Mouse (Mus musculus) lung, embryonic 14.5 days (tissue): ENCODE results near the gene Sgpl1. TPM values are rescaled to one million over a fixed set of nuclear protein-coding genes. Genes with fewer than 3 reads are reported as not detected.
A peak's percentile ranks its signal among the peaks of the same experiment; 100 is the strongest.

Source experiments
- ATAC-seq: fragments of 200-750 bp; cut with Nextera tagmentation; 2 replicates; pipeline ENCODE4 v1.8.0; 2017; ENCODE audit warnings: mild to moderate bottlenecking, moderate TSS enrichment, moderate library complexity; ENCODE audit not compliant: insufficient read depth
- DNase-seq: peaks from one replicate; pipeline ENCODE4 v3.0.0-alpha.2; 2015
- H3K27ac ChIP-seq: fragments of 300-500 bp; sonication (generic); 2 replicates; pipeline ENCODE4 v1.5.1; 2014; ENCODE audit warnings: low read depth, mild to moderate bottlenecking, moderate library complexity
- H3K27me3 ChIP-seq: fragments of 300-500 bp; sonication (generic); 2 replicates; pipeline ENCODE4 v1.6.1; 2014; ENCODE audit warnings: low read length, control low read depth; ENCODE audit not compliant: insufficient read depth
- H3K36me3 ChIP-seq: fragments of 300-500 bp; sonication (generic); 2 replicates; pipeline ENCODE4 v1.6.1; 2014; ENCODE audit warnings: control low read depth; ENCODE audit not compliant: insufficient read depth
- H3K4me1 ChIP-seq: fragments of 300-500 bp; sonication (generic); 2 replicates; pipeline ENCODE4 v1.6.1; 2014; ENCODE audit warnings: antibody characterized with exemption, control low read depth; ENCODE audit not compliant: insufficient read depth
- H3K4me2 ChIP-seq: fragments of 300-500 bp; sonication (generic); 2 replicates; pipeline ENCODE4 v1.6.1; 2014; ENCODE audit warnings: mild to moderate bottlenecking
- H3K4me3 ChIP-seq: fragments of 300-500 bp; sonication (generic); 2 replicates; pipeline ENCODE4 v1.5.1; 2014; ENCODE audit warnings: low read depth, low read length
- H3K9ac ChIP-seq: fragments of 300-500 bp; sonication (generic); 2 replicates; pipeline ENCODE4 v1.6.1; 2014
- H3K9me3 ChIP-seq: fragments of 300-500 bp; sonication (generic); 2 replicates; pipeline ENCODE4 v1.6.1; 2016; ENCODE audit warnings: low read depth, low read length, control low read depth
- CTCF ChIP-seq: IDR thresholded peaks from 2 replicates; pipeline ENCODE4 v1.5.1; 2016; ENCODE audit warnings: antibody characterized with exemption, low read depth
- WGBS: fragments of 180-500 bp; shearing (Covaris S2); extraction: QIAGEN DNeasy Blood & Tissue Kit; methylation state at CpG from one replicate; pipeline ENCODE4 v1.1.7; 2014; 5-methylcytosine and 5-hydroxymethylcytosine counted together
- microRNA-seq: library from miRNA; unstranded; fragments of <30 nt; microRNA quantifications from one replicate; pipeline ENCODE4, GENCODE M21; 2016; ENCODE audit warnings: borderline number of aligned reads
- polyA plus RNA-seq: library from polyadenylated mRNA; unstranded; fragments of >200 nt; fragmentation: Nextera tagmentation; extraction: Ambion mirVana; gene quantifications from 2 replicates; pipeline ENCODE4 v1.2.1, GENCODE M21; 2014

Gene Sgpl1
- polyA plus RNA-seq, 1 experiment from 2014 or later, result 77.6 TPM

GRCm38 (mm10) chr10:61059543-61060110, 87.9 kb downstream of the Sgpl1 start:
- no peak overlapping the region for H3K4me3 ChIP-seq
- H3K9ac ChIP-seq, result no peak overlapping the region
- no peaks in the 10 kb centered on the region; the same call in 1 of the 2 replicates for H3K9me3 ChIP-seq
- H3K4me2 ChIP-seq, result no peak overlapping the region
- 0 out of 2 replicates have a peak, but pooled peaks have one; percentile 24 for ATAC-seq
- H3K27ac ChIP-seq, result no peak overlapping the region
- 25% methylated on average over 6 of the region's 6 CpGs for WGBS
- DNase-seq, result peak; percentile 71
- no peak for TF ChIP-seq CTCF
- peaks cover under 1% of the 10 kb centered on the region; the same call in 1 of the 2 replicates for H3K4me1 ChIP-seq
- H3K36me3 ChIP-seq, result no peaks in the 10 kb centered on the region
- H3K27me3 ChIP-seq, result no peaks in the 10 kb centered on the region

GRCm38 (mm10) chr10:61059101-61059500, 88.4 kb downstream of the Sgpl1 start:
- no peak for TF ChIP-seq CTCF
- no peaks in the 10 kb centered on the region for H3K36me3 ChIP-seq
- H3K4me3 ChIP-seq, result no peak overlapping the region
- no peak overlapping the region for H3K9ac ChIP-seq
- H3K4me2 ChIP-seq, result no peak overlapping the region
- no peaks in the 10 kb centered on the region for H3K27me3 ChIP-seq
- DNase-seq, result no peak
- ATAC-seq, result no peak
- no peaks in the 10 kb centered on the region for H3K4me1 ChIP-seq
- no CpG with 5 or more reads among the region's 1 CpGs for WGBS
- no peaks in the 10 kb centered on the region; the same call in 1 of the 2 replicates for H3K9me3 ChIP-seq
- no peak overlapping the region for H3K27ac ChIP-seq

- Histone ChIP-seq H3K4me1 (no peaks in the 10 kb centered on the region), H3K36me3 (no peaks in the 10 kb centered on the region), H3K4me2 (no peak overlapping the region), H3K27ac (no peak overlapping the region), H3K9me3 (no peaks in the 10 kb centered on the region; the same call in 1 of the 2 replicates), H3K4me3 (no peak overlapping the region), H3K9ac (no peak overlapping the region), H3K27me3 (no peaks in the 10 kb centered on the region)
- 95% methylated on average over 7 of the region's 7 CpGs for WGBS
- DNase-seq (no peak), ATAC-seq (no peak)
- TF ChIP-seq CTCF, result no peak
Observed at GRCm38 (mm10) chr10:61056661-61057060, 90.8 kb downstream of the Sgpl1 start.

- Histone ChIP-seq H3K4me1 (no peaks in the 10 kb centered on the region), H3K27me3 (no peaks in the 10 kb centered on the region), H3K9ac (no peak overlapping the region), H3K27ac (no peak overlapping the region), H3K4me2 (no peak overlapping the region), H3K4me3 (no peak overlapping the region), H3K36me3 (no peaks in the 10 kb centered on the region), H3K9me3 (no peaks in the 10 kb centered on the region; the same call in 1 of the 2 replicates)
- DNase-seq, result peak; percentile 94
- no peak for ATAC-seq
- 55% methylated on average over 14 of the region's 14 CpGs for WGBS
- TF ChIP-seq CTCF, result peak; percentile 98
Observed at GRCm38 (mm10) chr10:61051993-61052613, 95.4 kb downstream of the Sgpl1 start.

Small RNA genes within 50 kb of the gene (microRNA-seq; reads per million reads assigned to microRNA genes)
- not detected for gene Gm44308

Other genes with a start within 250 kb of the Sgpl1 start
- 67.5 and 71.2 TPM in 2 replicates for gene Pcbd1, start 58.4 kb downstream of the Sgpl1 start, polyA plus RNA-seq
- gene Tbata, start 24.3 kb upstream of the Sgpl1 start, polyA plus RNA-seq, result 1.4 and 1.6 TPM in 2 replicates
- gene Adamts14, start 125.7 kb upstream of the Sgpl1 start, polyA plus RNA-seq, result 1.5 and 1.8 TPM in 2 replicates
- not detected in 2 replicates for gene Prf1, start 150.1 kb upstream of the Sgpl1 start, polyA plus RNA-seq
- gene Pald1, start 235.8 kb upstream of the Sgpl1 start, polyA plus RNA-seq, result 44.1 and 47.5 TPM in 2 replicates